Mouse (Mus musculus): ENCODE measurements around the gene Olfr1487. TPM values are rescaled to one million over a fixed set of nuclear protein-coding genes. Genes with fewer than 3 reads are reported as not detected.
"Not testable (repeated sequence)": the region's sequence is repeated elsewhere in the genome, so short reads cannot be mapped to it uniquely, and the experiment has no call there.

Olfr1487 gene
- total RNA-seq (2021) = not detected
- long read RNA-seq, experiment 1 = 0 reads
- long read RNA-seq, experiment 2 = 0 reads

DNA sequence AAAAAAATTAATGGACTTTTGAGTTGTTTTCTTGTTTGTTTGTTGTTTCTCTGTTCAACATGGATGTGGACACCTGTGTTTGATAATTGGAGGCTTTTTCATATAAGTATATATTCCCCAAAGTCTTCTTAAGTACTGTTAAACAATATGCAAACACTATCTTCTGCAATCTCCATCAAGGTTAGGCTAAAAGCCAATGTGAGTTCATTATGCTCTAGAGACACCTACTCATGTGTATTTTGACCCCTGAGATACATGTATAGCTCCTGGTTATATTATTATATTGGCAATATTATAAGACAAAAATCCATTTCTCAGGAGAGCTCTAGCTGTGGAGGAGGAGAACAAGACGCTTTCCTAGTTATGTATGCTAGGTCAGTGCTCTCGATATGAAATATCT, at the start of gene Olfr1487:
Olfr1487 (plus strand) TSS at position 301 of the 400 bp plus-strand sequence.
- not testable (repeated sequence) for DNase-seq (ENCODE audit: low spot score in 2 of 2)

GRCm38 (mm10) chr19:13583211-13583610, 34.0 kb upstream of the Olfr1487 start, which contains the start of gene Olfr1484:
Gene Olfr1484, plus strand, starts transcription at chr19:13583511.
- no peak for DNase-seq (ENCODE audit: low spot score in 2 of 2)

GRCm38 (mm10) chr19:13631321-13631720, 14.1 kb downstream of the Olfr1487 start, which contains the start of gene Olfr1489:
Gene Olfr1489, plus strand, starts transcription at chr19:13631621.
- no peak for DNase-seq (ENCODE audit: low spot score in 2 of 2)

GRCm38 (mm10) chr19:13650791-13651190, 33.6 kb downstream of the Olfr1487 start, which contains the start of gene Olfr1490:
Gene Olfr1490, plus strand, starts transcription at chr19:13651091.
- no peak for DNase-seq (ENCODE audit: low spot score in 2 of 2)

Small RNA genes within 50 kb of the gene (microRNA-seq; reads per million reads assigned to microRNA genes)
- gene Gm22323 (0 reads per million in 2 experiments), gene Gm23931 (0 reads per million in 2 experiments)

Other genes starting within 250 kb of the Olfr1487 start
- not detected for gene Olfr1469, start 209.5 kb upstream of the Olfr1487 start, total RNA-seq (2021)
- not detected for gene Olfr1471, start 174.0 kb upstream of the Olfr1487 start, total RNA-seq (2021)
- not detected for gene Olfr1472, start 161.3 kb upstream of the Olfr1487 start, total RNA-seq (2021)
- gene Olfr1474, start 147.8 kb upstream of the Olfr1487 start, total RNA-seq (2021) = not detected
- not detected for gene Olfr1475, start 137.2 kb upstream of the Olfr1487 start, total RNA-seq (2021)
- not detected for gene Olfr1477, start 116.8 kb upstream of the Olfr1487 start, total RNA-seq (2021)
- not detected for gene Olfr1480, start 89.5 kb upstream of the Olfr1487 start, total RNA-seq (2021)
- gene Olfr1484, start 33.9 kb upstream of the Olfr1487 start, total RNA-seq (2021) = not detected
- not detected for gene Olfr1489, start 14.2 kb downstream of the Olfr1487 start, total RNA-seq (2021)
- gene Olfr1490, start 33.7 kb downstream of the Olfr1487 start, total RNA-seq (2021) = not detected
- not detected for gene Olfr1491, start 79.9 kb downstream of the Olfr1487 start, total RNA-seq (2021)
- not detected for gene Olfr1493-ps1, start 105.9 kb downstream of the Olfr1487 start, total RNA-seq (2021)
- gene Olfr1494, start 122.4 kb downstream of the Olfr1487 start, total RNA-seq (2021) = not detected
- not detected for gene Olfr1495, start 147.2 kb downstream of the Olfr1487 start, total RNA-seq (2021)
- not detected for gene Olfr1496, start 160.5 kb downstream of the Olfr1487 start, total RNA-seq (2021)
- gene Olfr1497, start 180.8 kb downstream of the Olfr1487 start, total RNA-seq (2021) = not detected
- gene Olfr1499, start 202.1 kb downstream of the Olfr1487 start, total RNA-seq (2021) = not detected
- gene Olfr1500, start 213.1 kb downstream of the Olfr1487 start, total RNA-seq (2021) = not detected
- not detected for gene Olfr1501, start 233.3 kb downstream of the Olfr1487 start, total RNA-seq (2021)
- gene Olfr1502, start 244.4 kb downstream of the Olfr1487 start, total RNA-seq (2021) = not detected